Mouse (Mus musculus): ENCODE results near the gene Unk. TPM values are rescaled to one million over a fixed set of nuclear protein-coding genes. Genes with fewer than 3 reads are reported as not detected.

Unk gene
- total and polyA plus RNA-seq, 3 experiments: 17.2 to 80.7 (median 50.1) TPM

Other genes with a start within 250 kb of the Unk start
Only the 20 nearest of the 21 such genes appear.
- not detected in 2 replicates for gene Caskin2, start 216.7 kb upstream of the Unk start, total RNA-seq (2014; fragmentation: Nextera tagmentation)
- gene Caskin2, start 216.7 kb upstream of the Unk start, total RNA-seq (2017): 0.17 and 0.33 TPM in 2 replicates
- 0.02 and 0.04 TPM in 2 replicates for gene Caskin2, start 216.7 kb upstream of the Unk start, polyA plus RNA-seq (2012)
- gene Tsen54, start 215.6 kb upstream of the Unk start, total RNA-seq (2014; fragmentation: Nextera tagmentation): 6.2 and 6.6 TPM in 2 replicates
- gene Tsen54, start 215.6 kb upstream of the Unk start, total RNA-seq (2017): 16.8 and 18.7 TPM in 2 replicates
- 33.0 and 37.5 TPM in 2 replicates for gene Tsen54, start 215.6 kb upstream of the Unk start, polyA plus RNA-seq (2012)
- 9.3 and 10.2 TPM in 2 replicates for gene Llgl2, start 206.3 kb upstream of the Unk start, total RNA-seq (2014; fragmentation: Nextera tagmentation)
- 8.0 and 10.5 TPM in 2 replicates for gene Llgl2, start 206.3 kb upstream of the Unk start, total RNA-seq (2017)
- gene Llgl2, start 206.3 kb upstream of the Unk start, polyA plus RNA-seq (2012): 18.1 and 22.5 TPM in 2 replicates
- 1.1 TPM in 1 of 2 replicates, not detected in the other for gene Myo15b, start 171.9 kb upstream of the Unk start, total RNA-seq (2014; fragmentation: Nextera tagmentation)
- gene Myo15b, start 171.9 kb upstream of the Unk start, total RNA-seq (2017): 0.16 and 0.17 TPM in 2 replicates
- 0.33 and 0.35 TPM in 2 replicates for gene Myo15b, start 171.9 kb upstream of the Unk start, polyA plus RNA-seq (2012)
- 8.0 and 14.7 TPM in 2 replicates for gene Smim5, start 130.4 kb upstream of the Unk start, total RNA-seq (2014; fragmentation: Nextera tagmentation)
- gene Smim5, start 130.4 kb upstream of the Unk start, total RNA-seq (2017): 30.0 and 38.1 TPM in 2 replicates
- 10.0 and 11.7 TPM in 2 replicates for gene Smim5, start 130.4 kb upstream of the Unk start, polyA plus RNA-seq (2012)
- gene Smim6, start 118.3 kb upstream of the Unk start, total RNA-seq (2014; fragmentation: Nextera tagmentation): 2.4 TPM in 1 of 2 replicates, not detected in the other
- gene Smim6, start 118.3 kb upstream of the Unk start, total RNA-seq (2017): 0.23 TPM in 1 of 2 replicates, not detected in the other
- not detected in 2 replicates for gene Smim6, start 118.3 kb upstream of the Unk start, polyA plus RNA-seq (2012)
- 28.7 and 30.8 TPM in 2 replicates for gene Sap30bp, start 97.0 kb upstream of the Unk start, total RNA-seq (2014; fragmentation: Nextera tagmentation)
- gene Sap30bp, start 97.0 kb upstream of the Unk start, total RNA-seq (2017): 110 and 131 TPM in 2 replicates
- 23.4 and 27.8 TPM in 2 replicates for gene Sap30bp, start 97.0 kb upstream of the Unk start, polyA plus RNA-seq (2012)
- 17.4 and 24.9 TPM in 2 replicates for gene Recql5, start 96.8 kb upstream of the Unk start, total RNA-seq (2014; fragmentation: Nextera tagmentation)
- 16.0 and 23.6 TPM in 2 replicates for gene Recql5, start 96.8 kb upstream of the Unk start, total RNA-seq (2017)
- 17.3 and 17.4 TPM in 2 replicates for gene Recql5, start 96.8 kb upstream of the Unk start, polyA plus RNA-seq (2012)
- gene Itgb4, start 55.6 kb upstream of the Unk start, total RNA-seq (2014; fragmentation: Nextera tagmentation): not detected in 2 replicates
- gene Itgb4, start 55.6 kb upstream of the Unk start, total RNA-seq (2017): 0.05 and 0.06 TPM in 2 replicates
- gene Itgb4, start 55.6 kb upstream of the Unk start, polyA plus RNA-seq (2012): 0.13 and 0.17 TPM in 2 replicates
- gene Galk1, start 17.6 kb upstream of the Unk start, total RNA-seq (2014; fragmentation: Nextera tagmentation): 15.4 and 22.0 TPM in 2 replicates
- gene Galk1, start 17.6 kb upstream of the Unk start, total RNA-seq (2017): 54.5 and 69.9 TPM in 2 replicates
- gene Galk1, start 17.6 kb upstream of the Unk start, polyA plus RNA-seq (2012): 148 and 177 TPM in 2 replicates
- gene H3f3b, start 2.4 kb upstream of the Unk start, total RNA-seq (2014; fragmentation: Nextera tagmentation): 692 and 699 TPM in 2 replicates
- gene H3f3b, start 2.4 kb upstream of the Unk start, total RNA-seq (2017): 721 and 745 TPM in 2 replicates
- gene H3f3b, start 2.4 kb upstream of the Unk start, polyA plus RNA-seq (2012): 230 and 336 TPM in 2 replicates
- 26.1 and 31.4 TPM in 2 replicates for gene Unc13d, start 47.6 kb downstream of the Unk start, total RNA-seq (2014; fragmentation: Nextera tagmentation)
- 63.5 and 81.7 TPM in 2 replicates for gene Unc13d, start 47.6 kb downstream of the Unk start, total RNA-seq (2017)
- gene Unc13d, start 47.6 kb downstream of the Unk start, polyA plus RNA-seq (2012): 126 and 144 TPM in 2 replicates
- 160 and 169 TPM in 2 replicates for gene Wbp2, start 56.7 kb downstream of the Unk start, total RNA-seq (2014; fragmentation: Nextera tagmentation)
- gene Wbp2, start 56.7 kb downstream of the Unk start, total RNA-seq (2017): 55.9 and 61.6 TPM in 2 replicates
- gene Wbp2, start 56.7 kb downstream of the Unk start, polyA plus RNA-seq (2012): 499 and 545 TPM in 2 replicates
- not detected in 2 replicates for gene Trim47, start 96.9 kb downstream of the Unk start, total RNA-seq (2014; fragmentation: Nextera tagmentation)
- 0.12 and 0.27 TPM in 2 replicates for gene Trim47, start 96.9 kb downstream of the Unk start, total RNA-seq (2017)
- 0.08 TPM in 1 of 2 replicates, not detected in the other for gene Trim47, start 96.9 kb downstream of the Unk start, polyA plus RNA-seq (2012)
- not detected in 2 replicates for gene Trim65, start 100.8 kb downstream of the Unk start, total RNA-seq (2014; fragmentation: Nextera tagmentation)
- gene Trim65, start 100.8 kb downstream of the Unk start, total RNA-seq (2017): 0.05 and 0.12 TPM in 2 replicates
- gene Trim65, start 100.8 kb downstream of the Unk start, polyA plus RNA-seq (2012): not detected in 2 replicates
- gene Mrpl38, start 108.5 kb downstream of the Unk start, total RNA-seq (2014; fragmentation: Nextera tagmentation): 99.3 and 125 TPM in 2 replicates
- gene Mrpl38, start 108.5 kb downstream of the Unk start, total RNA-seq (2017): 38.3 and 45.7 TPM in 2 replicates
- 144 and 150 TPM in 2 replicates for gene Mrpl38, start 108.5 kb downstream of the Unk start, polyA plus RNA-seq (2012)
- gene Fbf1, start 137.8 kb downstream of the Unk start, total RNA-seq (2014; fragmentation: Nextera tagmentation): 42.2 and 50.9 TPM in 2 replicates
- gene Fbf1, start 137.8 kb downstream of the Unk start, total RNA-seq (2017): 25.0 and 35.9 TPM in 2 replicates
- gene Fbf1, start 137.8 kb downstream of the Unk start, polyA plus RNA-seq (2012): 23.6 and 26.4 TPM in 2 replicates
- gene Ten1, start 168.5 kb downstream of the Unk start, total RNA-seq (2014; fragmentation: Nextera tagmentation): 17.8 and 23.1 TPM in 2 replicates
- gene Ten1, start 168.5 kb downstream of the Unk start, total RNA-seq (2017): 47.6 and 47.8 TPM in 2 replicates
- 95.8 and 99.2 TPM in 2 replicates for gene Ten1, start 168.5 kb downstream of the Unk start, polyA plus RNA-seq (2012)
- 34.0 and 35.6 TPM in 2 replicates for gene Acox1, start 168.7 kb downstream of the Unk start, total RNA-seq (2014; fragmentation: Nextera tagmentation)
- gene Acox1, start 168.7 kb downstream of the Unk start, total RNA-seq (2017): 51.2 and 55.8 TPM in 2 replicates
- 2.5 and 2.8 TPM in 2 replicates for gene Acox1, start 168.7 kb downstream of the Unk start, polyA plus RNA-seq (2012)
- not detected in 2 replicates for gene Evpl, start 207.8 kb downstream of the Unk start, total RNA-seq (2014; fragmentation: Nextera tagmentation)
- gene Evpl, start 207.8 kb downstream of the Unk start, total RNA-seq (2017): 0.05 TPM in 1 of 2 replicates, not detected in the other
- 0.01 TPM in 2 replicates for gene Evpl, start 207.8 kb downstream of the Unk start, polyA plus RNA-seq (2012)